Mouse (Mus musculus) cerebellum, adult 11-12 months (tissue): Measurements from ENCODE around the gene Stk24.

Experiments
- DNase-seq: peaks from one replicate; pipeline ENCODE4 v3.0.0; 2022

Gene Stk24

DNA sequence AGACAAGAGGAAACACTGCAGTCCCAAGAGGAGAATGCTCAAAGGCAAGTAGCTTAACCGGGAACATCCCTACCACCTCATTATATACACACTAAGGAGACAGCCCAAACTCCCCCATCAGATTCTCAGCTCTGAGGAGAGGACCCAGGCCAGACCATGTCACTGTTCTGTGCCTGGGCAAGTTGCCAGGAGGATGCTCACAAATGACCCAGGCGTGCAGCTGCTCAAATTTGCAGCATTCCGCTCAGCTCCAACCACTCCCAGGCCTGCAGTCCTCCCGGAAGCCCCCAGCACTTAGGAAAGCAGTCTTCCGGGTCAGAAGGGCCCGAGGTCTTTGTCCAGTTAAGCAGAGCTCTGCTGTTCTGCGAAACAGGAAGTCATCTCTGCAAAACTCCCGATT lies 31.6 kb downstream of the Stk24 start:
- no peak for DNase-seq

DNA sequence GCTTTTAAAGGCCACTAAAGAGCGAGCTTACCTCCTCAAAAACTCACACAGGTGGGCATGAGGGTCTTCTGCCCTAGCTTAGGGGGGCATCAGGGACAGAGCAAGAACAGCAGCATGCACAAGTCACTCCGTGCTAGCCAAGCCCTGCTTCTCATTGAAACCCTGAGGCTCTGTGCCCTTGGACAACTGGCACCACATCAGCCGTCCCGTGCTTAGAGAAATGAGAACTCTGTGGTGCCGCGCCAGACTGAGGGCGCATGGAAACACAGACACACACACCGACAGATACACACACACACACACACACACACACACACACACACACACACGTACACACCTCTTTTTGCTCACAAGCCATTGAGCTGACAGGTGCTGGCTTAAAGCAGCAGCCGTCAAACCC lies 32.7 kb downstream of the Stk24 start:
- DNase-seq = no peak

DNA sequence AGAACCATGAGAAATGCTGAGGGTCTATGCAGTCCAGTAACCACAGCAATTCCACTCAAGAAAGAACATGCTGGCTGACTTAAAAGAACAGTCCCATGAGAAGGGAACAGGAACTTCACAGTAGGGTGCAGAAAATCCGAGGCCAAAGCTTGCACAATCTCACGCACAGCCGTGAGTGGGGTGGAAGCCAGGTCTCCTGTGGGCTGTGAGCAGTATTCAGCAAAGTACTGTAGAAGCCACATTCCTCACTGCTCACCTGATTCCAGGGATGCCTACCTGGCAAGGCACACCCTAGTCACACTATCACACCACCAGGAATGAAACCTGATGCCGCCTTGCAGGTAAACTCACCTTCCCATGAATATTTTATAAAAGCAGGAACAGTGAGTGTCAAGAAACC lies 33.2 kb downstream of the Stk24 start:
- peak; percentile 30 for DNase-seq

DNA sequence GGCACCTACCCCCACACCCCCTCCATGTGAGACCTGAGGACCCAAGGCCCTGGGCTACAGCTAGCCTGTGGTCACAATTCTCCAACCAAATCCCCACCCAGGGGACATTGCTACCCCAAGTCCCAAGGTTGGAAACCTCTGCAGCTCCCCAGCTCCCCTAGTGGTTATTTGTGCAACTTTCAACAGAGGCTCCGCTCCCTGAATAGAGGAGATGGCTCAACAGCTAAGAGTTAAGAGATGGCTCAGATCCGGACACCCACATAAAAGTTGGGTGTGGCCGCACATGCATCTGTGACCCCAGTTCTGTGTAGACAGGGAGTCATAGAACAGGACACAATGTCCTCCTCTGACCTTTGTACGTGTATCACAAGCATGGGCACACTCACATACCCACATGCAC lies 33.8 kb downstream of the Stk24 start:
- DNase-seq = no peak

DNA sequence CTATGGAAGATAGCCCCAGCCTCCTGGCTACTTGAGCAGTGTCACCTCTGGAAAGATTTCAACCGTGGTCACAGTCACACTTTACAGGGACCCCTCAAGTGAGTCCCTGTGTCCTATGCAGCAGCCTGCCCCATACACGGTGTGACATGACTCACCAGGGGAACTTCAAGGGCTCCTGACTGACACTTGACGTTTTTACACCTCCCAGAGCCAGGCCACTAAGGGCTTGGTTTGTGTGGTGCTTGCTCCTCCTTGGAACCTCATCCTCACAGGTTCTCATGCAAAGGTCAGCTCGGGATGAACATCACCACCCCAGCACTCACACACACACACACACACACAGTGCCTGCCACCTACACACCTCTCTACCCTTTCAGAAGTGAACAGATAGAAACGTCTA lies 34.9 kb downstream of the Stk24 start:
- DNase-seq = no peak

DNA sequence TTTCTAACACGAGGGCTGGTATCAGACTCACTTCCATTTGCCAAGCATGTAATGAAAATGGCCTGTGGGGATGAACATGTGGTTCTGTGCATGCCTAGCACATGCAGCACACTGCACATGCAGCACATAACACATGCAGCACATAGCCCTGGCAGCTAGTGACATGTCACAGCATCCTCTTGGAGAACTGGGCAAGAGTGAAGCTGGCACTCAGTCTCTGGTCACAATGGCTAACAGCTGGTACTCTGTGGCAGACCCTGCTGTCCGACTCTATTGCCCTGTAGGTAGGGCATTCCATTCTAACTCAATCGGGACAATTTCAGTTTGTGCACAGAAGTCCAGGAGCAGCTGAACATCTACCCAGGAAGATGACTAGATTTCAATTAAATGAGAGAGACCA lies 36.9 kb downstream of the Stk24 start:
- no peak for DNase-seq

DNA sequence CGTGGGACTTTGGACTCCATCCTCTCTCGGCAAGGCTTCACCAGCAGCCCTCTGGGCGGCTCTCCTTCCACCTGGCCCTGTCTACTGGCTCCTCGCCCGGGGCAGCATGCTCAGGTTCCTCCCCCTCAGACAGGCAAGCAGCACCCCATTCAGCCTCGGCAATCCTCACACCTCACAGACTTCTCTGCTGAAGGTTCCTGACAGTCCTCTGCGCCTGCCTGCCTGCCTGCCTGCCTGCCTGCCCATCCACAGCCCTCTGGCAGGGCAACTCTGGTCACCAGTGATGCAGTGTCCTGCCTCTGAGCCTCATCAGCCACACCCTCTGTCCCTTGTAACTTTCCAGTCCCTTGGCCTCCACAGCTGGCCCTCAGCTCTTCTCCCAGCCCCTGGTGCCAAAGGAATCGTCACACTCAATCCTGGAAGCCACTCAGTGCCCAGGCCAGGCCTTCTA lies 39.8 kb downstream of the Stk24 start:
- peak; percentile 74 for DNase-seq

DNA sequence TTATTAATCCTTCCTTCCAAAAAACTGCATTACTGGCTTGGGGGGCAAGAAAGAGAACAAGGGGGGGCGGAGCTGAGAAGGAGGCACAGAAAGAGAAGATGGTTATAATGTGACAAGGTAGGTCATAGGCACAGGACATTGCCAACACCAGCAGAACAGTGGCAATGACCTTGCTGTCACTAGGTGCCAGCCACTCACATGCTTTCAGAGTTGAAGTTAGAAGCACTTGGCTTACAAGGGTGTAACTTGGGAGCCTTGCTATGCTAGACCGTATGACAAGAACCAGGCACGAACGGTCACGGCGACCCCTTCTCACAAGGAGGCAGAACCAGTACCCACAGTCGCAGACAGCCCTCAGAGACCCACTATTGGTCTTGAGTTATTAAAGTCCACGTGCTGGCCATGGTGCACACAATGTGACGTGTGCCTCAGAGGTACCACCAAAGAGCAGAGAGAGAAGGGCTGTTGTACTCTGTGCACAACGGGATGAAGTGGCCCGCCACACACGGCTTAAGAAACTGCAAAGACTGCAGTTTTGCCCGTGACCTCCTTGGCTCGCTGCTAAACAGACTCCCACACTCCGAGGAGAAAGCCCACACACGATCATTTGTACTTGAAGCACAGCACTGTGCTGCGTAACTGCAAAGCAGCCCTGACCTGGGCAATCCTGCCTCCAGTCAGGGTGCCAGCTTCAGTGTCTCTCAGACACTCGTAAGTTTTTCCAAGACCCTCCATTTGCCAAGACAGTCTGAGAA lies 40.8 kb downstream of the Stk24 start:
- DNase-seq = no peak

DNA sequence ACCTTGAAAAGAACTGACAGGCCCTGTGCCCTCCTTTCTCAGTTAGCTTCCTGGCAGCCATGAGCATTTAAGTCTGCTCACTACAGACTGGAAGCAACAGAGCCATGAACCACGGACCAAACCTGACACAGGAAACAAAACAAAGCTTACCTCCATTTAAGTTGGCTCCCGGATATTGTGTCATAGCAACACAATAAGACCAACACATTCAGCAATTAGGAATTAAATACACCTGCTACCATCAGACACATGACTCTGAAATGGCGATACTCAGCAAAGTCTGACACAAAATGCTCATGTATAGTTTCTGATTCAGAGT lies 49.8 kb downstream of the Stk24 start:
- no peak for DNase-seq

DNA sequence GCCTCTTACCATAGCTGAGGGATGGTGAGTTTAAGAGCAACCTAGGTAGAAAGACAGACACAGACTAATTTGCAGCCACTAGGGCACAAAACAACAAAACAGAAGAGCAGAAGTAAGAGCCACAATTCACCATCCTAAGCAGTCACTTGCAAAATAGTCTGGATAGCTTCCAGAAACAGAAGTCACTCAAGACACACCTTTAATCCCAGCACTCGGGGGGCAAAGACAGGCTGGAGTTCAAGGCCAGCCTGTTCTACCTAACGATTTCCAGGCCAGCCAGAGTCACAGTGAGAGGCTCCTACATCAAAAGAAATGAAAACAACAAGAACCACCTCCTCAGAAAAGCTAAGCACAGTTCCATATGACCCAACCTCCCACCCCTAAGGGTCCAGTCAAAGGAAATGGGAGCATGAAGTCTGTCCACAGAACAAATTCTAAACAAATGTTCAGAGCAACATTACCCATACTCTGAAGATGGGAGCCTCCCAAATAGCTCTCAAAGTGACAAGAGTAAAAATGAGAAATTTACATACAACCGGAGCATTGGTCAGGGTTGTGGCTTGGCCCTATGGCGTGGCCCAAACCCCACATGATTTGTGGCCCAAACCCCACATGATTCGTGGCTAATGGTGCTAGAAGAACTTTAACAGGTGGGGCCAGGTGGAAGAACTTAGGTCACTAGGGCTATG lies 50.3 kb downstream of the Stk24 start:
- DNase-seq = no peak

DNA sequence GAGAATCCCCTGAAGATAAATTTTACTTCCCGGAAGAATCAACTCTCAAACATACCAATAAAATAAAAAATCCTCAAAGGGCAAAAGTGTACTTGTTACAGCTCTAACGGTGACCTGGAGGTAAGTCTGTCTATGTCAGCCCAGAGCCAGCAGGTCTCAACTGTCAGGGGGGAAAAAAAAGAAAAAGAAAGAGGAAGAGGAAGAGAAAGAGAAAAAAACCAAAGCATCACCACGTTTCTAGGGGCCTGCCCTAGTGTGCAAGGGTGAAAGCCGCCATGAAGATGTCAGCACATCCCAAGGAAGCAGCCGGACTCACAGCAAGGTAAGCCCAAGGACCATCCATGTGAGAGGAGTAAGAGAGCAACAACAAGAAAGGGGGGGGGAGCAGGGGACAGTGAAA lies 50.9 kb downstream of the Stk24 start:
- DNase-seq = no peak

DNA sequence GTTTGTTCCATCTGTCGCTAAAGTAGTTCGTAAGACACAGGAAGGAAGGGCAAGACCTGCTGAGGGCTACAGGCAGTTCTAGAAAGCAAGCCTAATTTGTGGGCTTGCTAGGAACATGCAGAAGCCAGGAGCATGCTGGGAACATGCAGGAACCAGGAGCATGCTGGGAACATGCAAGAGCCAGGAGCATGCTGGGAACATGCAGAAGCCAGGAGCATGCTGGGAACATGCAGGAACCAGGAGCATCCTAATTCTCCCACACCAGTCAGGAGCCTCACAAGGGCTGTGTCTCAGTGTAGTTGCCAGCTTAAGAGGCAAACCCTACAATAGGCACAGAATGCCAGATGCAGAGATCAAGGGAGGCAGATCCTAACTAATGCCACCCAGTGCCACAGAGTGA lies 53.4 kb downstream of the Stk24 start:
- DNase-seq = peak; percentile 56

DNA sequence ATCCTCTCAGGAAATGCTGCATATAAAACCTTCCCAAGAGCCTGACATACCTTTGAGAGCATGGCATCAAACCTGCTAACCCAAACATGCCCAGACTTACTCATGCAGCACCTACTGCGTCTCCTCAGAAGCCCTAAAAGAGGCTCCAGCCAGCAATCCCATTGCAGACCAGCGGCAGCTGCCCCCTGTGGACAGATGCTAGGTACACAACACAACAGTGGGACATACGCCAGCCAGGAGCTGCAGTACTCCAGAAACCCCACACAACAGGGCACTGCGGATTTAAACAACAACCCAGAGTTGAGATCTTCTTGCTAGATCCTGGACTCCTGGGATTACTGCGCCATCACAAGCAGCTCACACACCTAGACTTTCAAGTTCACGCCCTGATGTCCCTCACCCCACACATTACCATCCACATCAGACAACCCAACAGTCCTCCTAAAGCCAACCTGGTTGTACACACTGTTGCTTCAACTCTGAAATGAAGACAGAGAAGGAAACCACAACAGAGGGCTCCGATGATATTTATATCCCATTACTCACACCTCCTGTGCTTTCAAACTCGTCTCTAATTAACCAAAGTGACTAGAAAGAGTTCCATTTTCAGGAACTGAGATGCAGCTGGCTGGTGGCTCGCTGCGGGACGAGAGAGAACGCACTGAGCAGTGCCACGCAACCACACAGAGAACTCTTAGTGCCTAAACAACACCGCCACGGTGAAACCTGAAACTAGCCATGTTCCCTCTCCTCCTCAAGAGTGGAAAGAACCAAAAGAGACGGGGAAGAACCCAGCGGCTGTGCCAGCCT lies 55.1 kb downstream of the Stk24 start:
- DNase-seq = no peak

DNA sequence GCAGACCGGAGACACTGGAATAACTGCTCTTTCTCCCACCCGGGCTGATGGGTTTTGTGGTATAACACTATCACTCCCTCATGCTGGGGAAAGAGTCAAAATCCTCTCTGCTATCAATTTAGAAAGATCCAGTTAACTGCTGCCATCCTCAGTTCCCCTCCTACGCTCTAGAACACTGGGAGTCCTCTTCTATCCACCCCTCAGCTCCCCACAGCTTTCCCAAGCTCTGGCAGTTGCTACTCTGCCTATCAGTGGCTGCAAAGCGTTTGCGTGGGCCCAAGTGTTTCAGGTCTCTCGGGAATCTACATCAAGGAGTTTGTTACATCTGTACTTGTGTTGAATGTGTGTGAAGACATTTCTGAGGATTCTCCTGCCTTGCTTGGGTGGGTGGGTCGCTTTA lies 57.2 kb downstream of the Stk24 start:
- no peak for DNase-seq

DNA sequence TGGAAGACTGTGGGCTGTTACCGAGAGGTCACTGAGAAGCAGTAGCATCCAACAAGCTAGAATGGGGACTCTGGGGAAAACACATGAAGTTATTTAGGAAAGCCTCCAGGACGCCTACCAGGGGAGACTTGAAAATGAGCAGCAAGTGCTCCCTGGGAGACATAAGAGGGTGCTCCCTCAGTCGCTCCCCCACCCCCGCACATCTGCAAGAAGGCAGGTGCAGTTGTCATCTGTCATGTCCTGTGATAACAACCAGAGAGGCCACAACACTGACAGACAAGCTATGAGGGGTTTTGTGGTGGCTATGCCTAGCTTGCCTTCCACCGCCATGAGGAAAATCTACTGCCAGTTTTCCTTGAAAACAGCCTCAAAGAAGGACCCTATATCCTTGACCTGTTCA lies 57.7 kb downstream of the Stk24 start:
- DNase-seq = no peak

DNA sequence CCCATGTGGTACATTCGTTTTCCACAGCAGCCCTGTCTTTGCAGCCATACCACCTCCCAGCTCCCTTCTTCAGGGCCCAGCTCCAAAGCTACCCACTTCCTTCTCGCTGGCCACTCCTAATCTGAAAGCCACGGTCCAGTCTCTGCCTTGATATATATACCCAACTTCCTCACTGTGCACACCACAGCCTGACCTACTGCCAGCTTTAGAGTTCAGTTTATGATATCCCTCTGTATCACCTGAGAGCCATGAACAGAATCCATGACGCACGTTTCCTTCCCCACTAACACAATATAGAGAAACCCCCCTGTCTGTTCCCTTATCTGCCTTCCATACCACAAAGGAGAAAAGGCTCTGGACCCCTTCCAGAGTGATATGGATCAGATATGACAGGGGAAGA lies 61.4 kb downstream of the Stk24 start:
- no peak for DNase-seq

DNA sequence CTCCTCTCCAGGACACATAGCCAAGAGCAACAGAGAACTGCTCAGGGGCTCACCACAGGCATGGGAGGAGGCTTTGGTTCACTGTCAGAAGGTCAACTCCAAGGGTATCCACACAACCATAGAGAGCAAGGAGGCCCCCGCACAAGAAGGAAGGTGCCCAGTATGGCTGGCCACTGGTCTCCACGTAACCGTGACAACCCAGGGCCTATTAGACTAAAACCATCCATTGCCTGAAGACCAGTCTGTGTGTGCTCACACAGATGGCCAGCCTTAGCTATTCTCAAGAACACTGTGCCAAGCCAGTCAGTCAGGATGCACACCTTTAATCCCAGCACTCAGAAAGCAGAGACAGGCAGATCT lies 62.5 kb downstream of the Stk24 start:
- no peak for DNase-seq

DNA sequence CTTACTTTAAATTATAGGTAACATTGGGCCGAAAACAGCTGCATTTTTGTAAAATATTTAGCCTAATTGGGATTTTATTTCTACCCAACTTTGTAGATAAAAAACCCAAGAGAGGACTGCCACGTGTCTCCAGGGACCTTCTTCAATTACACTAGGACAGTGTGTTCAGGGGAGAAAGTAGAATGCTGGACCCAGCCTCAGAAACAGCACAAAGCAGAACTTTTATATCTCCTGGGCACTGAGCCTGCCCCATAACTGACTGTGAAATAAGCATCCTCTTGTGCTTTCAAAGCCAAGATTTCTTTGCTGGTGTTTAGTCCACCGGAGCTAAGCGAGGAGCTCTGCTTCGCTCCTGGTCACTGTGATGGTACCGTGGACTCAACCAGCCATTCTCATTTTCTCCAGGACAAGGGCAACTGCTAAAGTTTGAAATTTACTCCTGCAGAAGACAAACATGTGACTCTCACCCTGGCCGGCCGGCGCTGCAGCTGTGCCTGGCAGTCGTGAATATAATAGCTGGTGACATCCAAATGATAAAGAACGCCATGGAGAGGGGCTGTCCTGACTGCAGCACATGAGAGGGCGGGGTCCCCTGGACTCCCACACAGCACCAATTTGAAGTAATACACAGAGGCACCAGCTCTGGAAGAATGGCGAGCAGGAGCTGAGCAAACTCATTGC lies 63.0 kb downstream of the Stk24 start:
- no peak for DNase-seq

DNA sequence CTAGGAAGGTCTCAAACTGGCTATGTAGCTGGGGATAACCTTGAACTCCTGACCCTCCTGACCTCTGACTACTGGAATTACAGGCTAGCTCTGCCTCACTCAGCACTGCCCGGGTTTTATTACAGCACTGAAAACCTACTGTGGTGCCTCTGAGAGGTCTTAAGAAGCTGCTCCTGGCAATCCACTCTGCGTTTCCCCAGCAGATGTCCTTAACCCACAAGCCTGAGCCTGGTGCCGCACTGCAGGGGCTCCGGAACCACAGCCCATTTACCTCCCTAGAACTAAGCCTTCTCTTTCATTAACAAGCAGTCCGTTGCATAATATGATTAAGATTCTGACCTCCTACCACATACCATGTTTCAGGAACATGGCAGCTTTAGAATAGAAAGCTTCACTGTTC lies 63.7 kb downstream of the Stk24 start:
- peak; percentile 30 for DNase-seq

DNA sequence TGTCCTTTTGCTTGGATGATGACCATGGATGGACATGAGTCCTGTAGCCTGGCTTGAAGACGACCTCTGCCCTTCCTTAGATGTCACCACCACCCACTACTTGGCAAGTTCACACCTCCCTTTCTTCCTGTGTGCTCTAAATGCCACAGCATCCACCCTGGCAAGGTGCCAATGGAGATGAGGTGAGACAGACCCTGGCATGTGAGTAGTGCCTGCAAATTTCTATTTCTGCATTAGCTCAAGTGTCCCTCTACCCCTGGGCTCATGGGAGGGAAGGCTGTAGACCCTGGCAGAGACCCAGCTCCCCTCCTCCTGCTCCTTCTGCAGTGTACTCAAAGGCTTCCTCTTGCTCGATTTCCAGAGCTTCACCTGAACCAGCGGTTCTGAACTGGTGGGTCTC lies 64.9 kb downstream of the Stk24 start:
- DNase-seq = no peak

DNA sequence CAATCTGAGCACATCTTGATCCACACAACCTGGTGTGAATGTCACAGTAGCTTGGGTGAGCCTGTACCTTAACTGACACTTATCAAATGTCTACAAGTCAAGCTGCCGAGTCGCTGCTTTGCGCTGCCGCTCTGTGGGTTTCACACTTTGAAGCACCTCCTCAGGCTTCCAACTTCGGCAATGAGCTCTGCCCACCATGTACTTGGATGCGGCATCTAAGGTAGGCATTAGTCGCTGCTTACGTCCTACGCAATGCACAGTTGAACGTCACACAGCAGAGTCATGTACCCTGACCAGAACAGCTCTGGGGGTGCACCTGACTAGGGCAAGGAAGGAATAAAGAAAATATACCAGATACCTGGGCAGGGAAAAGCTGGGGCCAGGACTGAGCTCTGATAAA lies 66.5 kb downstream of the Stk24 start:
- DNase-seq = no peak

DNA sequence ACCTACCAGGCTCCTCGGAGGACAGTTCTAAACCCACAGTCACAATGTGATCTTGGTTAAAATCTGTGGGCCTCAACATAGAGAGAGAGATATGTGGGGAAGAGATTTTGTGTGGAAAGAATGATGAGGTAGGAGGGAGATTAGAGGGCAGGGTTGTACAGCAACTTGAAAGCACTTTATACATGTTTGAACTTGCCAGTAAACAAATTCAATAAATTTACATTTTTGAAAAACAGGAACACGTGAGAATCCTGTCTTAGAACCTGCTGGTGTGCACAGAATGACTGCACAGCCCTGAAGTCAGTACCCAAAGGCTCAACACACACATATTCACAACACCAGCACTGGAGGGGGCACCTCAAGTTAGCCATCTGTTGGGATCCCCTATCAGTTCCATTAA lies 68.7 kb downstream of the Stk24 start:
- DNase-seq = no peak

DNA sequence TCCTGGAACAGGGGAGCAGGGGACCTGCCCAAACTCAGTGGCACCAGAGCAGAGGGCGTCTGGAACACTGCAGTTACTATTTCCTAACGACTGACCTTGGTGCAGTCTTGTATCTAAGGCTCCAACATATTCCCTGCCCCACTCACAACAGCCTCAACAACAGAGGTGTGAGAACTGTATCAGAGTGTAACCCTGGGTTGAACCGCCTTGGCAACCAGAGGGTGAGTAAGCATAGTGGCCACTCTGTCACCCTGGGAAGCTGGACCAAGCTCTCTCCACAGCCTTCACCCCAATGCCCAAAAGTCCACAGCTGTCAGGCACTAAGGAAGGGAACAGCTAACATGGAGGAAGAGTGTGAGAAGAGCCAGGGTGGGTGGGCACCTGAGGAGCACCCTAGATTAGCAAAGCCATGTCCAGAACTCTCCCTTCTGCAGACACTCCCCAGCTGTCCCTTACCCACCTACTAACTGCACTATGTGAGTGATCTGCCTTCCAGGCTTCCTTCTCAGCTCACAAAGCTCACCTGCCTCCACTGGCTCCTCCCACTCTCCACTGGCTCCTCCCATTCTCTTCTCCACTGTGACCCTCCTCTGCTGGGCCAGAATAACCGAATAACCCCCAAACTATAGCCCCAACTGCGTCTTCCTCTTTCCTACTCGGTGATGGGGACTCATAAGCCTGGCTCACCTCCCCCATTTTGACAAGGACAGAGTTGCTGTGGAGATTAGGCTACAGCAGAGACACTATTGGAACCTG lies 69.3 kb downstream of the Stk24 start:
- no peak for DNase-seq
